Mouse (Mus musculus): ENCODE measurements around the gene Hjurp. TPM values are rescaled to one million over a fixed set of nuclear protein-coding genes. Genes with fewer than 3 reads are reported as not detected.
"Not testable (repeated sequence)": the region's sequence is repeated elsewhere in the genome, so short reads cannot be mapped to it uniquely, and the experiment has no call there.

The Hjurp gene
- total RNA-seq, 4 experiments from 2014 or later, result 33.0 to 55.0 (median 43.2) TPM

- not testable (repeated sequence) for DNase-seq
Measured at GRCm38 (mm10) chr1:88223011-88223515, 54.4 kb downstream of the Hjurp start.

- DNase-seq, result no peak
Measured at GRCm38 (mm10) chr1:88222216-88222615, 55.2 kb downstream of the Hjurp start.

- DNase-seq, result no peak
Measured at GRCm38 (mm10) chr1:88220336-88220735, 57.1 kb downstream of the Hjurp start.

GRCm38 (mm10) chr1:88219054-88219453, 58.4 kb downstream of the Hjurp start:
- DNase-seq, result no peak

GRCm38 (mm10) chr1:88218591-88218990, 58.8 kb downstream of the Hjurp start:
- no peak for DNase-seq

GRCm38 (mm10) chr1:88218051-88218450, 59.4 kb downstream of the Hjurp start:
- DNase-seq, result no peak

GRCm38 (mm10) chr1:88217576-88217975, 59.9 kb downstream of the Hjurp start:
- DNase-seq, result no peak

GRCm38 (mm10) chr1:88217144-88217543, 60.3 kb downstream of the Hjurp start:
- no peak for DNase-seq

- no peak for DNase-seq
Measured at GRCm38 (mm10) chr1:88216551-88216950, 60.9 kb downstream of the Hjurp start.

GRCm38 (mm10) chr1:88215466-88216380, 61.7 kb downstream of the Hjurp start:
- DNase-seq, result no peak

- DNase-seq, result no peak
Measured at GRCm38 (mm10) chr1:88214462-88214952, 62.9 kb downstream of the Hjurp start.

- no peak for DNase-seq
Measured at GRCm38 (mm10) chr1:88213766-88214461, 63.5 kb downstream of the Hjurp start.

GRCm38 (mm10) chr1:88213061-88213460, 64.4 kb downstream of the Hjurp start:
- no peak for DNase-seq

Other genes starting within 250 kb of the Hjurp start
- gene Ugt1a10, start 222.2 kb downstream of the Hjurp start, total RNA-seq (2022), result not detected
- under 1 TPM in 1 of 4 experiments, not detected in 3; 0.17 TPM for gene Ugt1a9, start 206.8 kb downstream of the Hjurp start, total RNA-seq (2022)
- gene Ugt1a8, start 189.8 kb downstream of the Hjurp start, total RNA-seq (2022), result not detected
- gene Ugt1a7c, start 182.6 kb downstream of the Hjurp start, total RNA-seq (2022), result 1 to 10 TPM; 1.0 to 4.2 (median 3.2) TPM
- 10 to 100 TPM in 1 of 4 experiments, 1 to 10 TPM in 3; 2.8 to 10.2 (median 5.2) TPM for gene Ugt1a6b, start 174.4 kb downstream of the Hjurp start, total RNA-seq (2022)
- 10 to 100 TPM in 2 of 4 experiments, 1 to 10 TPM in 2; 5.9 to 25.6 (median 9.6) TPM for gene Ugt1a6a, start 142.8 kb downstream of the Hjurp start, total RNA-seq (2022)
- 1 to 10 TPM in 1 of 4 experiments, under 1 TPM in 2, not detected in 1; 0.38 to 1.3 (median 0.73) TPM for gene Ugt1a5, start 111.6 kb downstream of the Hjurp start, total RNA-seq (2022)
- gene Ugt1a2, start 77.0 kb downstream of the Hjurp start, total RNA-seq (2022), result under 1 TPM in 3 of 4 experiments, not detected in 1; 0.24 to 0.51 (median 0.28) TPM
- gene Dnajb3, start 71.9 kb downstream of the Hjurp start, total RNA-seq (2022), result 1 to 10 TPM; 1.8 to 4.7 (median 3.3) TPM
- gene Ugt1a1, start 65.7 kb downstream of the Hjurp start, total RNA-seq (2022), result 10 to 100 TPM in 2 of 4 experiments, under 1 TPM in 2; 0.40 to 83.2 (median 28.8) TPM
- gene Mroh2a, start 50.6 kb downstream of the Hjurp start, total RNA-seq (2022), result under 1 TPM in 2 of 4 experiments, not detected in 2; 0.10 to 0.16 TPM
- not detected for gene Trpm8, start within 50 bp of the Hjurp start, total RNA-seq (2022)
- not detected for gene Spp2, start 129.3 kb upstream of the Hjurp start, total RNA-seq (2022)
- not detected for gene Glrp1, start 232.4 kb upstream of the Hjurp start, total RNA-seq (2022)